Mouse (Mus musculus): ENCODE measurements at regions not wholly inside any gene's neighbourhood (a gene's known extent, or its start where the extent isn't known, plus 50 kb on each side); places are given as distances from the start of the nearest gene placed in this dataset.

- Histone ChIP-seq H3K4me3 (ENCODE audit: low read depth, low read length) (no peak overlapping the region), H3K27ac (ENCODE audit: insufficient read depth, low read depth, low read length) (no peak overlapping the region), H3K36me3 (ENCODE audit: control insufficient read depth, insufficient read depth, low read length) (no peaks in the 10 kb centered on the region), H3K4me1 (ENCODE audit: control insufficient read depth, insufficient read depth, insufficient read length, low read length) (no peaks in the 10 kb centered on the region), H3K27me3 (ENCODE audit: control insufficient read depth, insufficient read depth, low read length) (no peaks in the 10 kb centered on the region)
- WGBS: 81% methylated on average over 5 of the region's 5 CpGs
- no peak for TF ChIP-seq POLR2A (IDR thresholded peaks at IDR 0.05; ENCODE audit: low read depth, low read length)
- TF ChIP-seq CTCF (IDR thresholded peaks at IDR 0.05; ENCODE audit: extremely low read depth, insufficient read length, insufficient replicate concordance, low read depth, low read length): no peak
These were observed 594.1 kb downstream of the Trib2 start for GRCm38 (mm10) chr12:15222497-15223170.

- no peaks in the 10 kb centered on the region for H3K36me3 ChIP-seq (ENCODE audit: control insufficient read depth, insufficient read depth, low read length)
- no peak overlapping the region for H3K27ac ChIP-seq (ENCODE audit: insufficient read depth, low read depth, low read length)
- H3K4me3 ChIP-seq (ENCODE audit: low read depth, low read length): no peak overlapping the region
- WGBS: 84% methylated on average over 8 of the region's 8 CpGs
- H3K4me1 ChIP-seq (ENCODE audit: control insufficient read depth, insufficient read depth, insufficient read length, low read length): no peaks in the 10 kb centered on the region
- no peaks in the 10 kb centered on the region for H3K27me3 ChIP-seq (ENCODE audit: control insufficient read depth, insufficient read depth, low read length)
- TF ChIP-seq POLR2A (IDR thresholded peaks at IDR 0.05; ENCODE audit: low read depth, low read length) (no peak), CTCF (IDR thresholded peaks at IDR 0.05; ENCODE audit: extremely low read depth, insufficient read length, insufficient replicate concordance, low read depth, low read length) (no peak)
These were observed 598.2 kb downstream of the Trib2 start for GRCm38 (mm10) chr12:15218504-15218903.

- no peaks in the 10 kb centered on the region for H3K36me3 ChIP-seq (ENCODE audit: control insufficient read depth, insufficient read depth, low read length)
- TF ChIP-seq POLR2A (IDR thresholded peaks at IDR 0.05; ENCODE audit: low read depth, low read length): no peak
- no peak for TF ChIP-seq CTCF (IDR thresholded peaks at IDR 0.05; ENCODE audit: extremely low read depth, insufficient read length, insufficient replicate concordance, low read depth, low read length)
- no peaks in the 10 kb centered on the region for H3K27me3 ChIP-seq (ENCODE audit: control insufficient read depth, insufficient read depth, low read length)
- no peak overlapping the region for H3K4me3 ChIP-seq (ENCODE audit: low read depth, low read length)
- WGBS: 71% methylated on average over 3 of the region's 3 CpGs
- no peak overlapping the region for H3K27ac ChIP-seq (ENCODE audit: insufficient read depth, low read depth, low read length)
- no peaks in the 10 kb centered on the region for H3K4me1 ChIP-seq (ENCODE audit: control insufficient read depth, insufficient read depth, insufficient read length, low read length)
These were observed 600.5 kb downstream of the Trib2 start for GRCm38 (mm10) chr12:15216180-15216579.

- Histone ChIP-seq H3K27ac (ENCODE audit: insufficient read depth, low read depth, low read length) (no peak overlapping the region), H3K4me1 (ENCODE audit: control insufficient read depth, insufficient read depth, insufficient read length, low read length) (no peaks in the 10 kb centered on the region), H3K27me3 (ENCODE audit: control insufficient read depth, insufficient read depth, low read length) (no peaks in the 10 kb centered on the region), H3K4me3 (ENCODE audit: low read depth, low read length) (no peak overlapping the region), H3K36me3 (ENCODE audit: control insufficient read depth, insufficient read depth, low read length) (no peaks in the 10 kb centered on the region)
- TF ChIP-seq POLR2A (IDR thresholded peaks at IDR 0.05; ENCODE audit: low read depth, low read length): no peak
- no peak for TF ChIP-seq CTCF (IDR thresholded peaks at IDR 0.05; ENCODE audit: extremely low read depth, insufficient read length, insufficient replicate concordance, low read depth, low read length)
- 29% methylated on average over 6 of the region's 6 CpGs for WGBS
These were observed 642.2 kb downstream of the Trib2 start for GRCm38 (mm10) chr12:15174411-15175041.

- Histone ChIP-seq H3K36me3 (ENCODE audit: control insufficient read depth, insufficient read depth, low read length) (no peaks in the 10 kb centered on the region), H3K4me1 (ENCODE audit: control insufficient read depth, insufficient read depth, insufficient read length, low read length) (no peaks in the 10 kb centered on the region), H3K4me3 (ENCODE audit: low read depth, low read length) (no peak overlapping the region), H3K27ac (ENCODE audit: insufficient read depth, low read depth, low read length) (no peak overlapping the region), H3K27me3 (ENCODE audit: control insufficient read depth, insufficient read depth, low read length) (no peaks in the 10 kb centered on the region)
- TF ChIP-seq POLR2A (IDR thresholded peaks at IDR 0.05; ENCODE audit: low read depth, low read length): no peak
- TF ChIP-seq CTCF (IDR thresholded peaks at IDR 0.05; ENCODE audit: extremely low read depth, insufficient read length, insufficient replicate concordance, low read depth, low read length): no peak
- WGBS: 50% methylated on average over 5 of the region's 5 CpGs
These were observed 654.1 kb downstream of the Trib2 start for GRCm38 (mm10) chr12:15162605-15163004.

DNA sequence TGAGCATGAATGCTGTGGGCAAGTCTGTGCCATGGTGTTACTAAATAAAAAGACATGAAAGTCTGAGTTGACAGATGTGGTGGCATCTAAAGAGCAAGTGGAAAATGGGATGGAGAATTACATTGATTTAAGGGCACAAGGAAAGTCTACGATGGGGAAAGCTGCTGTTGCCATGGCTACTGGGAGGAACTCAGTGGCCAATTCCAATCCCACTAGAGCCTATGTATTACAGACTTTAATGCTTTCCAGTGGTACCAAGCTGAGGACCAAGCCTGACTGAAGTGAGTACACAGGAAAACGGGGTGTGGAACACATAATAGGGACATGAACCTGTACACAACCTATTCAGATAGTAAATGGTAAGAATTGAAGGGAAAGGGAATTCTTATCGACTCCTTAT is 654.9 kb downstream of the Trib2 start:
- Histone ChIP-seq H3K4me1 (ENCODE audit: control insufficient read depth, insufficient read depth, insufficient read length, low read length) (no peaks in the 10 kb centered on the region), H3K4me3 (ENCODE audit: low read depth, low read length) (no peak overlapping the region), H3K27ac (ENCODE audit: insufficient read depth, low read depth, low read length) (no peak overlapping the region), H3K27me3 (ENCODE audit: control insufficient read depth, insufficient read depth, low read length) (no peaks in the 10 kb centered on the region), H3K36me3 (ENCODE audit: control insufficient read depth, insufficient read depth, low read length) (no peaks in the 10 kb centered on the region)
- 69% methylated on average over 3 of the region's 3 CpGs for WGBS
- TF ChIP-seq CTCF (IDR thresholded peaks at IDR 0.05; ENCODE audit: extremely low read depth, insufficient read length, insufficient replicate concordance, low read depth, low read length) (no peak), POLR2A (IDR thresholded peaks at IDR 0.05; ENCODE audit: low read depth, low read length) (no peak)

DNA sequence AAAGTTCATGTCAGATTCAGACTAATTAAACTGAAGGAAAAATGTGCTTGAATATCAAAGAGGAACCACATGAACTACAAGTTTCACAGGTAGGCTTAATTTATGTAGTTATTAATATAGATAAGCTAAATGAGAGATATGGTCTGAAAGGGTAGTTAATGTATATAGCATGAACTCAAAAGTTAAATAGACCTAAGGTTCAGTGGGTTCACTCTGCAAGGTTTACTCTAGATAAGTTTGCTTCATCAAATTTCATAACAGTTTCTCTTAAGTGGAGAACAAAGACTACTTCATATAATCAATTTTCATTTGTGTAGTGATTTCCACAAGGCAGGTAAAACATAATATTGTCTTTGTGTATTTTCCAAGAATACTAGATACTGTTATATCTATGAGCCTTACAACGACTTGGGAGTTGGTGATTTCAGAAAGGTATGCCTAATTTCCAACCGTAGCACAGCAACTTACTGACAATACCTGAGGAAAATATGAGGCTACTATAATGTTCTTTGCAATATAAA is 656.2 kb downstream of the Trib2 start:
- WGBS: 38% methylated on average over 2 of the region's 2 CpGs
- TF ChIP-seq CTCF (IDR thresholded peaks at IDR 0.05; ENCODE audit: extremely low read depth, insufficient read length, insufficient replicate concordance, low read depth, low read length): no peak
- no peak for TF ChIP-seq POLR2A (IDR thresholded peaks at IDR 0.05; ENCODE audit: low read depth, low read length)
- H3K4me3 ChIP-seq (ENCODE audit: low read depth, low read length): no peak overlapping the region
- H3K27ac ChIP-seq (ENCODE audit: insufficient read depth, low read depth, low read length): no peak overlapping the region
- no peaks in the 10 kb centered on the region for H3K36me3 ChIP-seq (ENCODE audit: control insufficient read depth, insufficient read depth, low read length)
- no peaks in the 10 kb centered on the region for H3K27me3 ChIP-seq (ENCODE audit: control insufficient read depth, insufficient read depth, low read length)
- H3K4me1 ChIP-seq (ENCODE audit: control insufficient read depth, insufficient read depth, insufficient read length, low read length): no peaks in the 10 kb centered on the region
